Mouse (Mus musculus) hindbrain, embryonic 10.5 days (tissue): ENCODE results near the gene Rabgap1l. TPM values are rescaled to one million over a fixed set of nuclear protein-coding genes. Genes with fewer than 3 reads are reported as not detected.

Experiments used
- DNase-seq: peaks from one replicate; pipeline ENCODE4 v3.0.0-alpha.2; 2017; ENCODE audit warnings: low spot score
- H3K27ac ChIP-seq: fragments of 300-500 bp; sonication (generic); 2 replicates; pipeline ENCODE4 v1.5.1; 2016; ENCODE audit warnings: mild to moderate bottlenecking, moderate library complexity
- H3K27me3 ChIP-seq: fragments of 300-500 bp; sonication (generic); 2 replicates; pipeline ENCODE4 v1.6.1; 2016; ENCODE audit warnings: mild to moderate bottlenecking; ENCODE audit not compliant: poor library complexity, insufficient read depth, severe bottlenecking
- H3K36me3 ChIP-seq: fragments of 300-500 bp; sonication (generic); 2 replicates; pipeline ENCODE4 v1.6.1; 2016; ENCODE audit warnings: mild to moderate bottlenecking, moderate library complexity
- H3K4me1 ChIP-seq: fragments of 300-500 bp; sonication (generic); replicated peaks from 2 replicates; pipeline ENCODE4 v1.6.1; 2016; ENCODE audit warnings: mild to moderate bottlenecking
- H3K4me3 ChIP-seq: fragments of 300-500 bp; sonication (generic); 2 replicates; pipeline ENCODE4 v1.5.1; 2016; ENCODE audit warnings: mild to moderate bottlenecking, moderate library complexity
- H3K9me3 ChIP-seq: fragments of 300-500 bp; sonication (generic); 2 replicates; pipeline ENCODE4 v1.6.1; 2016; ENCODE audit warnings: mild to moderate bottlenecking, moderate library complexity
- WGBS: fragments of 180-500 bp; shearing (Covaris S2); methylation state at CpG from one replicate; pipeline ENCODE4 v1.1.7; 2016; 5-methylcytosine and 5-hydroxymethylcytosine counted together
- polyA plus RNA-seq: library from polyadenylated mRNA; unstranded; fragments of >200 nt; fragmentation: Nextera tagmentation; extraction: Ambion mirVana; gene quantifications from 2 replicates; pipeline ENCODE4 v1.2.1, GENCODE M21; 2016

The Rabgap1l gene
- polyA plus RNA-seq, 1 experiment from 2014 or later: 9.8 TPM

DNA sequence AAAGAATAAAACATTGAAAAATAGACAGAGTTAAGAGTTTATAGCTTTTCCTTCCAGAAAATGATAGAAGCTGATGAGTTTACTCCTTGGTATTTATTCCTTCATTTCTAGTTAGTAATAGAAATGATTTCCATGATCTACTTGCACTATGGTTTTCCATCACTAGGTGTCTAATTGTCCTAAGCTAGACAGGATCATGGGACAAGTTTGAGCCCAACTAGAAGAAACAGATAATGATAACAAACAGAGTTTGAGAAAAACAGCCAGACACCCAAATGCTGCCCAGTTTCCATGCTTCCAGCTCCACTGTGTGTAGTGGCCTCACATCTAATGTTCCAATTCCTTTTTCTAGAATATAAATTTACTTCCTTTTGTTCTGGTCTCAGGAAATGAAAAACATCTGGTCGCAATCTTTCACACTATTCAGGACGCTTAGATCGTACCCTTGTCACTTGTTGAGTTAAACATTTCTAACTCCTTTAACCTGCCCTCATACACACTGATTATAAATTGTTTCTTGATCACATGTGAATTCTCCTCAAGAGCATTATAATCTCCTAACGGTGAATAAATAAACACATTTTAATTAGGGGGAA is 384.6 kb downstream of the Rabgap1l start:
- no peaks in the 10 kb centered on the region for H3K36me3 ChIP-seq
- no peak for DNase-seq
- H3K27me3 ChIP-seq: no peaks in the 10 kb centered on the region
- 79% methylated on average over 4 of the region's 4 CpGs for WGBS
- H3K9me3 ChIP-seq: no peaks in the 10 kb centered on the region
- H3K4me3 ChIP-seq: no peak overlapping the region
- H3K4me1 ChIP-seq: no peaks in the 10 kb centered on the region
- no peak overlapping the region for H3K27ac ChIP-seq

DNA sequence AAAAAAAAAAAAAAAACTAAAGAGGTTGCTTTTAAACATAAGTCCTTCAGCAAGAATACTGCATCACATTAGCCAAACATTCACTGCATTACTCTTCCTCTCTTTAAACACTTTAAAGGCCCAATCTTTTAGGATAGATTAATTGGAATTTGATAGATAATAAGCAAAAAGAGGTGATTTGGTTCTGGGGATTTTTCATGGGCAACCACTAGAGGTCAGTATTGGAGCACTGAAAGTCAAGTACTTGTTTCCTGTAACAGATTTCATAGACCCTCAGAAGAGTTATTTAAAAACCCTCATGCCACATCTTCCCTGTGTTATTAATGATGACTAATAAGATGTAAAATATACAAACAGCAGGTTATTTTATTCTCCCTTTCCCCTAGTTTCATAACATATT is 393.6 kb downstream of the Rabgap1l start:
- no peaks in the 10 kb centered on the region for H3K9me3 ChIP-seq
- no peak for DNase-seq
- H3K27me3 ChIP-seq: no peaks in the 10 kb centered on the region
- H3K4me1 ChIP-seq: no peaks in the 10 kb centered on the region
- H3K27ac ChIP-seq: no peak overlapping the region
- H3K4me3 ChIP-seq: no peak overlapping the region
- H3K36me3 ChIP-seq: no peaks in the 10 kb centered on the region

DNA sequence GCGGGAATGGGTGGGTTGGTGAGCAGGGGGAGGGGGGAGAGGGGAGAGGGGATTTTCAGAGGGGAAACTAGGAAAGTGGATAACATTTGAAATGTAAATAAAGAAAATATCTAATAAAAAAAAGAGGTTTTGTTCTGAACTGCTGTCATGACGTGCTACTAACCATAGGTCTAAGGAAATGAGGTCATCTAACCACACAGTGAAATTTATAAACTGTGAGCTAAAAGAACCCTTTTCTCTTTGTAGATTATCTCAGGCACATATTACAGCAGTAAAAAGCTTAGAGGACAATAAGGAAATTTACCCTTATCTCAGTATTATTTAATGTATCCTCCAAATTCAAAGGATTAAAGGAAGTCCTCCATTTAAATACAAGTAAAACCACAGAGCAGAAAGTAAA is 396.0 kb downstream of the Rabgap1l start:
- Histone ChIP-seq H3K4me3 (no peak overlapping the region), H3K4me1 (no peaks in the 10 kb centered on the region), H3K36me3 (no peaks in the 10 kb centered on the region), H3K27me3 (no peaks in the 10 kb centered on the region), H3K9me3 (no peaks in the 10 kb centered on the region), H3K27ac (no peak overlapping the region)
- 82% methylated on average over 2 of the region's 2 CpGs for WGBS
- no peak for DNase-seq

DNA sequence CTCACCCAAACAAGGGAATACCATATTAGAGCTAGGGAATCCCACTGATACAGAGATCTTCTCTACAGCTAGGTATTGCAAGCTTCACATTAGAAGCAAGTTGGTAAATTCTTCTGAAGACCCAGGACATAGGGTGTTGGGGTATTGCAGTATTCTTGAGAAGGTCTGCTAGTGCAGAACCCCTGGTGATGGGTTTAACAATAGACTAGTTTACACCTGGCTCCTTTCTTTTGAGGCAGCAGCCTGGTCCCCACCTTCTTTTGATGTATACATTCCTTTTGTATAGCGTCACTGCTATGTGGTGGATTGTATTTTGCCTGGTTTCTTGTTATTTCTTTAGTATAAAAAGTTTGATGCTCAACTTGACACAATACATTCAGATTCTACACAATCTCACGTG is 405.6 kb downstream of the Rabgap1l start:
- WGBS: 68% methylated on average over 2 of the region's 2 CpGs
- Histone ChIP-seq H3K27me3 (no peaks in the 10 kb centered on the region), H3K36me3 (no peaks in the 10 kb centered on the region), H3K27ac (no peak overlapping the region), H3K4me3 (no peak overlapping the region), H3K9me3 (no peaks in the 10 kb centered on the region), H3K4me1 (no peaks in the 10 kb centered on the region)
- no peak for DNase-seq

DNA sequence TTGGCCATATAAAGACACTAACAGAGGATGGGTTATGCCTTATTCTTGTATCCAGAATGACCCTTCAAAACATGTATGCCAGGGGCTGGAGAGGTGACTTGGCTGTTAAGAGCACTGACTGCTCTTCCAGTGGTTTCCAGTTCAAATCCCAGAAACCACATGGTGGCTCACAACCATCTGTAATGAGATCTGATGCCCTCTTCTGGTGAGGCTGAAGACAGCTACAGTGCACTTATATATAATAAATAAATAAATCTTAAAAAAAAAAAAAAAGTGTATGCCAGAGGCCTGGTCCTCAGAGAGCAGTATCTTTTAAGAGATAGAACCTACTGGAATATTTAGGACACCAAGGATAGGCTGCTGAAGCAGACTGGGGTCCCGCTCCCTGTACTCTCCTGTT is 414.6 kb downstream of the Rabgap1l start:
- no peaks in the 10 kb centered on the region for H3K9me3 ChIP-seq
- H3K4me1 ChIP-seq: no peaks in the 10 kb centered on the region
- no peaks in the 10 kb centered on the region for H3K36me3 ChIP-seq
- no peak overlapping the region for H3K27ac ChIP-seq
- 95% methylated on average over 1 of the region's 1 CpGs for WGBS
- no peak overlapping the region for H3K4me3 ChIP-seq
- no peaks in the 10 kb centered on the region for H3K27me3 ChIP-seq
- DNase-seq: no peak

DNA sequence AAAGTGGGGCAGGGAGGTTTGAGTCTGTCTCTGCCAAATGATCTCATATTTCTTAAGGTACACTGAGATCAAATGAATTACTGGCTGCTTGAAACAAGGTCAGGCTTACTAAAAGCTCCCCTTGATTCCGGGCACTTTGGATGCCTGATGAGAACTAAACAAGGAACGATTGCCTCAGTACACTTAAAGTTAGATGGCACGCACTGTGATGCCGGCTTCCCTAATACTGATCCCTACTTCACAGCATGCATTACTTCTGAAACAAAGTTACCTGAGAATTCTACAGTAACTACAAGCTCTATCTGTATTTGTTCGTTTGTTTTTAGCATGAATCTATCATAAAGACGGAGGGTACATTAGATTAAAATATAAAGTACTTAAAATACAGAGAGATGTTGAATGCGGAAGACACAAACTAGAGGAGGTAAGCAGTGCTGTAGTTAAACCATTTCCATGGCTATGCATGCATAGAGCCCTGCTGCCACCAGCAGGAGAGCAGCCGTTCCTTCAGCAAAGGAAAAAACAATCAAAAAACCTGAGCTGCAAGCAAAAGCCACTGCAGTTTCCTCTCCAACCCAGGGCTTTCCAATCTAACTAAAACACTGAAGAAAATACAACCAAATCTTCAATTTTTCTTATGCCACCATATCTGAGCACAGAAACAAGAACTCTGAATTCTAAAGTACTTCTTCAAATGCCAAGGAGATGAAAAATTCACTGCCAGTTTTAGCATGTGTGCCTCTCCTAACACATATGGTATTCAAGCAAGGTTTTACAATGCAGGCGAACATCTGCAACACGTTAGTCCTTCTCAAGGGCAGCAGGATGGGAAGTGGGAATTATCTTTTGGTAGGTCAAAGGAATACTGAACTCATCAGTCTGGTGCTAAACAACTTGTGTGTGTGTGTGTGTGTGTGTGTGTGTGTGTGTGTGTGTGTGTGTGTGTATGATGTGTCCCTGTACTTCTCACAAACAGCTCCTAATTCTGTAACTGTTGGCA is 415.4 kb downstream of the Rabgap1l start:
- no peaks in the 10 kb centered on the region for H3K4me1 ChIP-seq
- H3K27me3 ChIP-seq: no peaks in the 10 kb centered on the region
- H3K4me3 ChIP-seq: no peak overlapping the region
- no peaks in the 10 kb centered on the region for H3K36me3 ChIP-seq
- 65% methylated on average over 10 of the region's 10 CpGs for WGBS
- H3K9me3 ChIP-seq: no peaks in the 10 kb centered on the region
- DNase-seq: peak; percentile 15
- H3K27ac ChIP-seq: no peak overlapping the region

DNA sequence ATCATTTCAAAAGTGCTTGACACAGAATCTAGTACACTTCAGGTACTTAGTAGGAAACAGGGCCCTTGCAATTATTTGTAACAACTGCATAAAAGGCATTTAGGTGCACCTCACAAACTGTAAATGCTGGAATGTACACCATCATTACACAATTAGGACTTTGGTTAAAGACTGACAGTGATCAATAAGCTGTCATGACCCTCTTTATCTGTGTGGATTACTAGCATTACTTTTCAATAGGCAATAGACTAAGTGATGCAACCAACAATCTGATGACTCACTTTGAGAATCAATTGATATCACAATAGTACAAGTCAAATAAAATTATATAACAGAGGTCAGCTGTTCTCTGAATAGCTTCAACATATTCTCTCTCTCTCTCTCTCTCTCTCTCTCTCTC is 418.5 kb downstream of the Rabgap1l start:
- Histone ChIP-seq H3K27me3 (no peaks in the 10 kb centered on the region), H3K27ac (no peak overlapping the region), H3K4me1 (no peaks in the 10 kb centered on the region), H3K9me3 (no peaks in the 10 kb centered on the region), H3K36me3 (no peaks in the 10 kb centered on the region), H3K4me3 (no peak overlapping the region)
- no peak for DNase-seq

DNA sequence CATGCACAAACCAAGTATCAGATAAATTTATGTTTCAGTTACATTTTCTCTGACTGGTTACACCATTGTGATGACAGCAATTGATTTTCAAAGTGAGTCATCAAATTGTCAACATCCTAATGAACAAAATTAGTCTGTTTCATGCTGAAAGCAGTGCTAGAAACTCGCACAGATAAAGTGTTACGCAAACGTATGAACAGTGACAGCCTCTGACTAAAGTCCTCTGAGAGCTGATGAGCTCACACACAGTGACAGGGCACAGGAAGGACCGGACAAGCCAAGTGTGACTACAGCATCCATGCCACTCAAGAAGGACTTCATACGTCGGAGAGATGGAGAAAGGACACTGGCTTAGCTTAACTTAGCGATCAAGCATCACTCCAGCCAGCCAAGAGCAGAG is 419.7 kb downstream of the Rabgap1l start:
- Histone ChIP-seq H3K27me3 (no peaks in the 10 kb centered on the region), H3K9me3 (no peaks in the 10 kb centered on the region), H3K4me3 (no peak overlapping the region), H3K4me1 (no peaks in the 10 kb centered on the region), H3K36me3 (no peaks in the 10 kb centered on the region), H3K27ac (no peak overlapping the region)
- WGBS: 88% methylated on average over 7 of the region's 7 CpGs
- no peak for DNase-seq

DNA sequence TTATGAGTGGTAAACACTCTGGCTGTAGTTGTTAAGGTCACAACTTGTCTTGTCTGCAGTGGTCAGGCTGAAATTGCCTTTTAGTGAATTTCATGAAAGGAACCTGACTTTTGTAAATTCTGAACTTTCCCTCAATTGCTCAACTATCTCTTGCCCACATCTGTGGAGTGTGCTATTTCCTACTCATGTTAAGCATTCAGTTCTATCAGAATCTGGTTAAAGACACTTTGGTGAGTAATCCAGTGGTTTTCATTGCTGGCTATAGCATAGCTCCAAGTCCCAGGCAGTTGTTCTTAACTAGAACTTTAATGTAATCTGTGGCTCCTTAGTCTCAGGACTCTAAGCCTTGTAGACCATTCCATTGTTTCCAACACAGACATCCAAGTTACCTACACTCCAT is 421.3 kb downstream of the Rabgap1l start:
- Histone ChIP-seq H3K36me3 (no peaks in the 10 kb centered on the region), H3K4me3 (no peak overlapping the region), H3K4me1 (no peaks in the 10 kb centered on the region), H3K27me3 (no peaks in the 10 kb centered on the region), H3K27ac (no peak overlapping the region), H3K9me3 (no peaks in the 10 kb centered on the region)
- DNase-seq: no peak

DNA sequence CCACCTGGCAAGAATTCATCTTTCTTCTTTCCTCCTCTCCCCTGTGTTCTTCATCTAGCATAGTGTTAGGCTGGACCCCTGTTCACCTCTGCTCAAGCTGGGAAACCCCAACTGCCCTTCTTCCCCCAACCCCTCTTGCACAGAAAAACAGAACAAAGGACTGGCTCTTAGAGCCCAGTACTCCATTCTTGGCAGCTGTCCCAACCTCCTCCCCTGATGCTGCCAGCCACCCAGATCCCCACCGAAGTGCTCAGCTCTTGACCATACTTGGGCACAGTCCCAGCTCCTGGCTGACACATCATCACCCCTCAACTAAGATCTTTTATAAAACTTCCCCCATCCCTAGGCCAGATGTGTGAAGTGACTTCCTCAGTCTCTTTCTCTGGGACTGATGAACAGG is 422.5 kb downstream of the Rabgap1l start:
- H3K9me3 ChIP-seq: no peaks in the 10 kb centered on the region
- H3K4me1 ChIP-seq: no peaks in the 10 kb centered on the region
- H3K27me3 ChIP-seq: no peaks in the 10 kb centered on the region
- no peak overlapping the region for H3K27ac ChIP-seq
- 85% methylated on average over 1 of the region's 1 CpGs for WGBS
- no peaks in the 10 kb centered on the region for H3K36me3 ChIP-seq
- H3K4me3 ChIP-seq: no peak overlapping the region
- DNase-seq: no peak

DNA sequence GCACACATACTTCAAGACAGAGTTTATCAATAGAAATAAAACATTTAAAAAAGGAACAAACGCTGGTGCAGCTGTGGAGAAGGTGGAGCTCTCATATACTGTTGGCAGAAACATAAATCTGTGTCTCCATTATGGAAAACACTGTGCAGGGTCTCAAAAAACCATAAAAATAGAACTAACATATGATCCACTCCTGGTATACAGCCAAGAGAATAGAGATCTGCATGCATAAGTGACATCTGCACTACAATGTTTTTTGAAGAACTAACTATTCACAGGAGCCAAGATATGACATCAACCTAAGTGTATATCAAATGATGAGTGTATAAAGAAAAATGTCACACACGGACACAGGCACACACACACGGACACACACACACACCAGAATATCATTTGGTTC is 426.4 kb downstream of the Rabgap1l start:
- 87% methylated on average over 3 of the region's 3 CpGs for WGBS
- no peak overlapping the region for H3K27ac ChIP-seq
- no peaks in the 10 kb centered on the region for H3K4me1 ChIP-seq
- H3K36me3 ChIP-seq: no peaks in the 10 kb centered on the region
- H3K4me3 ChIP-seq: no peak overlapping the region
- H3K9me3 ChIP-seq: no peaks in the 10 kb centered on the region
- H3K27me3 ChIP-seq: no peaks in the 10 kb centered on the region
- DNase-seq: no peak

DNA sequence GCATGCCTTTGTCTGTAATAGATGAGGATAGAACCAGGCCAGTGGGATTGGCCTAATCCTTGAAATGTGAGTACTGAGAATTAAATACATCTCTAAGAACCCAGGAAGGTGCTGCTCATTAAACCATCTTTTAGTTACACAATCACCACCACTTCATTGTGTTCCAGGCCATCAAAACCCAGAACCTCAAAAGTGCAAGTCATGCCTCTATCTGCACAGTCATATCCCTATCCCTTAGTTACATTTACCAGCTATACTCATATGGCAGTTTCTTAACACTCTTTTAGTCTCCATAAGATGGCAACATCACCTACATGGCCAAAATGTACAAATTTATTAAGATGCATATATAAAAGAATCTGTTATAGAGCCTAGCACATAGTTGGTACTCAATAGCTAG is 435.7 kb downstream of the Rabgap1l start:
- no peak overlapping the region for H3K27ac ChIP-seq
- no peaks in the 10 kb centered on the region for H3K27me3 ChIP-seq
- H3K9me3 ChIP-seq: no peaks in the 10 kb centered on the region
- H3K36me3 ChIP-seq: no peaks in the 10 kb centered on the region
- no peak for DNase-seq
- H3K4me1 ChIP-seq: peaks cover 2% of the 10 kb centered on the region; the same call in 1 of the 2 replicates
- H3K4me3 ChIP-seq: no peak overlapping the region

DNA sequence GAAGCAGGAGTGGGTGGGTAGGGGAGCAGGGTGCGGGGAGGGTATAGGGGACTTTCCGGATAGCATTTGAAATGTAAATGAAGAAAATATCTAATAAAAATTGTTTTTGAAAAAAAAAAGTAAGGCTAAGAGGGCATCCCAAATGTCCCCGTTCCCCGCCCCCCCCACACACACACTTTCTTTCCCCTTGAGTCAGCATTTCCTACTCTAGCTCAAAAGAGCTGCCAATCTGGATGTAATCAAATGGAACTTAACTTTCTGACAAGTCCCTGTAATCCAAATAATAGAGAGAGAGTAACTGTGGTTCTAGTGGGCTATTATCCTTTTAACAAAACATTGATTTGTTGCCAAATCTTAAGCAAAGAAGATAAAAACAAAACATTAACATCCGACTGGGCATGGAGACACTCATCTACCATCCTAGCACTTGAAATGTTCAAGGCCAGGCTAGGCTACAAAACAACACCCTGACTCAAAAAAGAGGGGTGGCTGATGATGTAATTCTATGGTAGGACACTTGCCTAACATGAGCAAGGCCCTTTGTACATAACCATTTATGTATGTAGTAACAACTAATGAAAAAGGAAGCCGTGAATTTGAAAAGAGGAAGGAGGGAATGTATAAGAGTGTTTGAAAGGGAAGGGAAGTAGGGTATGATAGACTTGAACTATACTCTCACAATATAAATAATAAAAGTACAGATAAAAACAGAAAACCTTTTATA is 439.1 kb downstream of the Rabgap1l start:
- DNase-seq: no peak

More for the DNA sequence above, 439.1 kb downstream of the Rabgap1l start:
- Histone ChIP-seq H3K9me3 (no peaks in the 10 kb centered on the region), H3K4me1 (peaks cover 17% of the 10 kb centered on the region), H3K36me3 (no peaks in the 10 kb centered on the region), H3K4me3 (no peak overlapping the region), H3K27ac (no peak overlapping the region), H3K27me3 (no peaks in the 10 kb centered on the region)
- WGBS: 86% methylated on average over 6 of the region's 6 CpGs
